Mouse (Mus musculus) myocyte (in vitro differentiated cells): ENCODE results near the gene Slc38a1.

ENCODE experiments used
- E2F4 ChIP-seq: IDR thresholded peaks from one replicate; pipeline ENCODE4 v1.6.1; 2011; ENCODE audit warnings: mild to moderate bottlenecking, control low read depth, moderate library complexity; ENCODE audit not compliant: insufficient read depth
- MAX ChIP-seq: IDR thresholded peaks from one replicate; pipeline ENCODE4 v1.6.1; 2011; ENCODE audit warnings: low read depth, mild to moderate bottlenecking, control low read depth
- POLR2A ChIP-seq: IDR thresholded peaks from one replicate; pipeline ENCODE4 v1.6.1; 2011; ENCODE audit warnings: low read depth, mild to moderate bottlenecking, control low read depth, moderate library complexity; ENCODE audit not compliant: insufficient read length
- POLR2AphosphoS2 ChIP-seq: IDR thresholded peaks from one replicate; pipeline ENCODE4 v1.6.1; 2011; ENCODE audit warnings: low read depth, control low read depth; ENCODE audit not compliant: insufficient read length
- REST ChIP-seq: IDR thresholded peaks from one replicate; pipeline ENCODE4 v1.6.1; 2011; ENCODE audit warnings: mild to moderate bottlenecking, control low read depth, moderate library complexity; ENCODE audit not compliant: insufficient read depth, insufficient read length
- TCF12 ChIP-seq: IDR thresholded peaks from one replicate; pipeline ENCODE4 v1.6.1; 2011; ENCODE audit warnings: mild to moderate bottlenecking, control low read depth; ENCODE audit not compliant: poor library complexity, insufficient read depth, severe bottlenecking
- USF1 ChIP-seq: IDR thresholded peaks from one replicate; pipeline ENCODE4 v1.6.1; 2011; ENCODE audit warnings: low read depth, mild to moderate bottlenecking, control low read depth, moderate library complexity

GRCm38 (mm10) chr15:96588996-96589657 lies 53.6 kb downstream of the Slc38a1 start:
- TF ChIP-seq POLR2A (no peak), USF1 (no peak), TCF12 (no peak), E2F4 (no peak), POLR2AphosphoS2 (no peak), MAX (no peak), REST (no peak)
